Mouse (Mus musculus): ENCODE data around the gene Zkscan17. TPM values are rescaled to one million over a fixed set of nuclear protein-coding genes. Genes with fewer than 3 reads are reported as not detected.
"Not testable (repeated sequence)": the region's sequence is repeated elsewhere in the genome, so short reads cannot be mapped to it uniquely, and the experiment has no call there.

Zkscan17 gene
- total RNA-seq (2021): 1 to 10 TPM; 8.8 to 9.5 TPM

DNA sequence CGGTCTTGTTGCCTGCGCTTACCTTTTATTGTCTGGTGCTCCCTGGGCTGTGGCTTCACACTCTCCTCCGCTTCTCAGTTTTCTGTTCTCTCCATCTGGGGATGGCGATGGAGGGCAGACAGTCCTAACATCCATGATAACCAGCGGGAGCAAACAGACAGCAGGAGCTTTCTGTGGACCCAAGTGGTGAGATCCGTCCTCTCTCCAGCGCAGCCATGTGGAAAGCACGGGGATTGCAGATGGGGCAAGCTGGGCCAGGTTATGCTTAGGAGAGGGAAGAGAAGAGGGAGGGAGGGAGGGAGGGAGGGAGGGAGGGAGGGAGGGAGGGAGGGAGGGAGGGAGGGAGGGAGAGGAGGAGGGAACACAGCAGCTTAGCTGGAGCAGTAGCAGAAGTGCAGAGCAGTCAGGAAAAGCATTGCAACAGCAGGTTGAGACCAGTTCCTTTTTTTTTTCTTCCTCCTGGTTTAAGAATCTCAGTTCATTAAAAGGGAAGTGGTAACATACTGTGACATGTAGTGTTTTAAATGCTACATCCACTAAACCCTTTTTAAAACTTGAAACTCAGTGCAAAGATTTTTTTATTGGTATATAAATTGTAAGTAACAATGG lies at the start of gene Zkscan17:
Gene Zkscan17 (minus strand): TSS at position 280 of the 609 bp plus-strand sequence.
- intact Hi-C loops (cut with DNase I): loop anchor here (5.0 kb wide), 1 partner anchor 221 kb away; no protein-coding TSS in a partner anchor

DNA sequence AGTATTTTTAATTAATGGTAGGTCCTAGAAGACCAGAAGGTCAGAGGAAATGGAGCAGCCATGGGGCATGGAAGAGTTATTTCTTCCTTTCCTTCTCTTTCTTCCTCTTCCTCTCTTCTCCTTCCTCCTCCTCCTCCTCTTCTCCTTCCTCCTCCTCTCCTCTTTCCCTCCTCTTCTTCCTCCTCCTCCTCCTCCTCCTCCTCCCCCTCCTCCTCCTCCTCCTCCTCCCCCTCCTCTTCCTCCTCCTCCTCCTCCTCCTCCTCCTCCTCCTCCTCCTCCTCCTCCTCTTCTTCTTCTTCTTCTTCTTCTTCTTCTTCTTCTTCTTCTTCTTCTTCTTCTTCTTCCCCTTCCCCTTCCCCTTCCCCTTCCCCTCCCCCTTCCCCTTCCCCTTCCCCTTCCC lies 49.6 kb upstream of the Zkscan17 start, which contains the start of gene Olfr222:
Gene Olfr222 (minus strand): TSS at position 101 of the 400 bp plus-strand sequence.
- DNase-seq (ENCODE audit: low spot score in 2 of 2); intact Hi-C loops (cut with DNase I): not testable (repeated sequence)

More for the DNA sequence above, at the start of gene Zkscan17:
- no peak for DNase-seq (ENCODE audit: low spot score in 2 of 2)

DNA sequence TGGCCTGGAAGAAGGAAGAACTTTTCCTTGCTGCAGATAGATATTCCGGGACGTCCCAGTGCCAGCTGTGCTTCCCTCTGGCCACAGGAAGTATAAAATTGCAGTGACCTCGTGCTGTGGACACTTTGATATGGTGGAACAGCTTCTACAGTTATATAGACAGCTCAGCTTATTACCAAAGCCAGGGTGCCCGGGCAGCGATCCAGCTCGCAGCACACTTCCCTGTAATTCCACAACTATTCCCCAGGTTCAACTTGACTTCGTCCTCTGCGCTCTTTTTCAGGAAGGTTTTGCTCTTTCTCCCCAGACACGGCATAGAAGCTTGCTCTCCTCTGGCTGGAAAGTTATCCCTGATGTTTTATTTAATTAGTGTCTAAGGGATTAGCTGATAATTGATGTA lies 49.2 kb upstream of the Zkscan17 start:
- DNase-seq (ENCODE audit: low spot score in 2 of 2): no peak
- intact Hi-C loops (cut with DNase I): no loop called here

DNA sequence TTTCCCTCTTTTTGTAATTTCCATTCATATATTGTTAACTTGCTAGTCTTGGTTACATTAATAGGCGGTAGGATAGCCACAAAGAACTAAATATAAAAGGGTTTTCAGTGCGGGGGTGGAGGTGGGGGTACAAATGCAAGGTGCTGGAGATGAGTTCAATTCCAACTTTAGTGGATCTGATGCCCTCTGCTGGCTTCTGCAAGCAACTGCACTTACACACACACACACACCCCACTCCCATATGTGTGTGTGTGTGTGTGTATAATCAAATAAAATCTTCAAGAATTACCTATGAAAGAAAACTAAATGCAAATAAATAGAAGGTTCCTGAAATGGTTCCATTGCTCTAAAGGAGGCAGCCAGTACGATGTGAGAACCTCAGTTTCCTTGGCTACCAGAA lies 42.8 kb upstream of the Zkscan17 start:
- intact Hi-C loops (cut with DNase I): loop anchor here (1.0 kb wide), 1 partner anchor 44 kb away; no protein-coding TSS in a partner anchor
- no peak for DNase-seq (ENCODE audit: low spot score in 2 of 2)

DNA sequence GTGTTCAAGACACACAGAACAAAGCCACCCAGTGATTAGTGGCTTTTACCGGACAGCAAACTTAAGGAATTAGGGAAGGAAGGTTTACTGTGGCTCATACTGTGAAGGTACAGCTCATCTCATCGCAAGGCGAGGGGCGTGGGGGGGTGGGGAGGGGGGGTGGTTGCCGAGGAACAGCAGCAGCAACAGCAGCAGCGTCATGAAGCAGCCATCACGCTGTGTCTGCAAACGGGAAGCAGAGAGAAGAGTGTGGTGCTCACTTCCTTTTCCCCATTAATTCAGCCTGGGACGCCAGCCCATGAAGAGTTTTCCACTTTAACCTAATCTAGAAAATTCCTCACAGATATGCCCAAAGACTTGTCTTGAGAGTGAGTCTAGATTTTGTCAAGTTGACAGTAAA lies 36.3 kb upstream of the Zkscan17 start:
- intact Hi-C loops (cut with DNase I): no loop called here
- no peak for DNase-seq (ENCODE audit: low spot score in 2 of 2)

DNA sequence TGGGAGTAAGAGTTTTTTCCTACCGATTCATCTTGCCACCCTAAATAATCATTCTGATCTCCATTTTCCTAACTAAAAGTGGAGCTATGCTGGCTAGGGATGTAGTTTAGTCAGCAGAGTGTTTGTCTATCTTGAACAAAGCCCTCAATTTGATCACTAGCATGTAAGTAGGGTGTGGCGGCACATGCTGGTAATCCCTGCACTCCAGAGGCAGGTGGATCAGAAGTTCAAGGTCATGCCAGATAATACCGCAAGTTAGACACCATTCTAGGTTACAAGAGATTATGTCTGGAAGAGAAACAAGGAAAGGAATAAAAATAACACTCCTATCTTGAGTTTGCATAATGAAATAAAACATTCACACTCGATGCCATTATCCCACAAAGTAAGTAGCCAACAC lies 35.8 kb upstream of the Zkscan17 start:
- DNase-seq (ENCODE audit: low spot score in 2 of 2): no peak
- intact Hi-C loops (cut with DNase I): no loop called here

DNA sequence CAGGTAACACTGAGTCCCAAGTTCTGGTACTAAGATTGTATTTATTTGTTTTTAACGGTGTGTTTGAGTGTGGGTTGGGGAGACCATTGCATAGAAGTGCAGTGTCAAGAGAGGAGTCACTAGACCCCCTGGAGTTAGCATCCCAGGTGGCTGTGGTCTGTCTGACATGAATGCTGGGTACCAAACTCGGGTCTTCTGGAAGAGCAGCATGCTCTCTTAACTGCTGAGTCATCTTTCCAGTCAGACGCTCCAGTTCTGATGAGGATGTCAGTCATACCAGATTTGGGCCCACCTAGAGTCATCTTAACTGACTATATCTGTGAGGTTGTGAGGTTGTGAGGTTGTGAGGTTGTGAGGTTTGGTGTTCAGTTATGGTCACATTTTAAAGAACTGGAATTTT lies 34.4 kb upstream of the Zkscan17 start:
- intact Hi-C loops (cut with DNase I): no loop called here

DNA sequence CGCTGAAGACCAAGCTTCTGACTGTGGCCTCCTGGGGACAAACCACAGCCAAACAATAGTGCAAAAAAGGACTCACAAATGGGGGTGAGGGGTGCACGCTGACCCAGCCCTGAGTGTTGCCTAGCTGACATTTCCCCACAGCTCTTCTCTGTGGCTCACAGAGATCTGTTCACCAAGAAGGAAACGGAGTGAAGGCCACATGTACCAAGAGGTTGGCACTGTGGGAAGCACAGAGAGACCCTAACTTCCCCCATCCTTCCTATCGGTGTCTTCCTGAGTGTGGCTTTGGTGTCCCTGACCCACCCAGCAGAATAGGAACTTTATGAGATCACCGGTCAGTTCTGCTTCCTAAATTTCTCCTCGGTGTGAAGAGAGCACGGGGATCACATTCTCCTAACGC lies 28.0 kb upstream of the Zkscan17 start:
- no peak for DNase-seq (ENCODE audit: low spot score in 2 of 2)
- intact Hi-C loops (cut with DNase I): no loop called here

More for the DNA sequence above, 34.4 kb upstream of the Zkscan17 start:
- no peak for DNase-seq (ENCODE audit: low spot score in 2 of 2)

DNA sequence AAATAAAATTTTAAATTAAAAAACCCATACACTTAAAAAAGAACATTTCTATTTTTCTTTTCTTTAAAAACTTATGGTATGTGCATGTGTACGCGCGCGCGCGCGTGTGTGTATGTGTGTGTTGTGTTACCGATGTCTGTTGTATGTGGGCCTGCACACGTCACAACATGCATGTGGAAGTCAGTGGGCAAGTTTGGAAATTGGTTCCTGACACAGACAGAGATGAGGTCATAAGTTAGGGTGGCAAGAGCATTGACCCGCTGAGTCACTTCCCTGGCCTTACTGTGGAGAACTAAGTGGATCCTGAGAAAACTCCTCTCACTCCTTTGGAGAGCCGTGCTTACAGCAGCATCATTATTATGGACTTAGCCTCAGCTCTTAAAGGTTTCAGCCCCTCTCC lies 27.6 kb upstream of the Zkscan17 start:
- intact Hi-C loops (cut with DNase I): no loop called here
- no peak for DNase-seq (ENCODE audit: low spot score in 2 of 2)

DNA sequence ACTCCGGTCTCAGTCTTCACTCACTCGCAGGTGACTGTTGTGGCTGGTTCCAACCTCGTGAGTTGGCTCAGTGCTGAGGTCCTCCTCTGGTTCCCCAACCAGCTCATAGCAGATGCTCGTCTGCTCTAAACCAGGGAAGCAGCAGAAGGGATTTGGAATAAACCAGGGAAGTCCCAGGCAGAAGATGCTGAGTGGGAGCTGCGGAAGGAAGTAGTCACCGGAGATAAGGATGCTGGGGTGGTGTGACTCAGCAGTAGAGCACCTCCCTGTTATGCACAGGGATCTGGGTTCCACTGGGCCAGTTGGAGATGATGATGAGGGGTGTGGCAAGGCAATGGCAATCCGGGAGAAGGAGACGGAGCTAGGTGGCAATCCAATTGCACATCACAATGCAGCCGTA lies 17.5 kb upstream of the Zkscan17 start:
- intact Hi-C loops (cut with DNase I): no loop called here
- DNase-seq (ENCODE audit: low spot score in 2 of 2): peak in 1 of 2 experiments; percentile 78

DNA sequence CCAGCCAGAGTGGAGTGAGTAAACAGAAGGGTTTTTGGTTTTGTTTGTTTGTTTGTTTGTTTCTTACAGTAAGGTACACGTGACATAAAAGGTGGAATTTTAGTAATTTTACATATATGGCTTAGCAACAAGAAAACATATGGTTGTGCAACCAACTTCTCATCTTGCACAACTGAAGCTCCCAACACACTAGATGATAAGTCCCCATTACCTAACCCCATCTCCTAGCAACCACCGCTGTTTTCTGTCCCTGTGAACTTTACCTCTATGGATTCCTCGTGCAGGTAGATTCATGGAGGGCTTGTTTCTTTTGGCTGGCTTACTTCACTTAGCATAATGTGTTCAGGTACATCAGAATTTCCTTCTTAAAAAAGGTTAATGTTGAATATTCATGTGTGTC lies 16.8 kb upstream of the Zkscan17 start:
- intact Hi-C loops (cut with DNase I): no loop called here
- no peak for DNase-seq (ENCODE audit: low spot score in 2 of 2)

DNA sequence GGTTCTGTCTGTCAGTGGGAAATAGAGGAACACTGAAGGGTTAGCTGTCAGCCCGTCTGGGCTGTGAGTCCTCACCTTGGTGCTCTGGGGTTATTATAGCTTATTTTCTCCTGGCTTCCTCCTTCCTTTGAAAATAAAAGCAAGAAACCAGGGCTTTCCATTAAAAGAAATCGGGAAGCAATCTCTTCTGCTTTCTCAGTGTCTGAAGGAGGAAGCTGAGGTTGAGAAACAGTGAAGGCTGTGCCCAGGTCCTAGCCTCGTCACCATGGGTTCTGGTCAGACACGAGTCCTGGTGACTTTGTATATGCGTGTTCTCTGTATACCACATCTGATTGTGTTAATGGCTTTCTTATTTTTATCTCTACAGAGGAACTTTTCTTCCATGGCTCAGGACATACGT lies 15.9 kb upstream of the Zkscan17 start:
- intact Hi-C loops (cut with DNase I): no loop called here
- DNase-seq (ENCODE audit: low spot score in 2 of 2): peak in 1 of 2 experiments; percentile 33

DNA sequence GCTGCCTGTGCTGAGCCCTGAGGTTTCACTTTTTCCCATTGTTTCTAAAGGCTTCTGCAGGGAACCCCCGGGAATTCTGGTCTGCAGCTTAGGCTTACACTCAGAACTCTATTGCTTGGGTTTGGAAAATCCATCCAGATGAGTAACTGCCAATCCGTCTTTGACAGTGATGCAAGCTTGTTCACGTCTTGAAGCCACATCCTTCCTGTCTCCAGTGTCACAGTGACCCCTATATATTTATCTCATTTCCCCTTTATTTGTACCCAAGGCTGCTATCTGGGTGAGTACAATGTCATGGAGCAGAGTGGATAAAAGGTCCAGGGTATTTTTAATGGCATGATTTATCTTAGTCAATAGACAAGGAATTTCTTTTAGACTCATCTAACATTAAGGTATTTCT lies 14.8 kb upstream of the Zkscan17 start, which contains the start of gene Nlrp3:
Gene Nlrp3 (plus strand): TSS at position 245 of the 400 bp plus-strand sequence.
- intact Hi-C loops (cut with DNase I): no loop called here
- DNase-seq (ENCODE audit: low spot score in 2 of 2): no peak

DNA sequence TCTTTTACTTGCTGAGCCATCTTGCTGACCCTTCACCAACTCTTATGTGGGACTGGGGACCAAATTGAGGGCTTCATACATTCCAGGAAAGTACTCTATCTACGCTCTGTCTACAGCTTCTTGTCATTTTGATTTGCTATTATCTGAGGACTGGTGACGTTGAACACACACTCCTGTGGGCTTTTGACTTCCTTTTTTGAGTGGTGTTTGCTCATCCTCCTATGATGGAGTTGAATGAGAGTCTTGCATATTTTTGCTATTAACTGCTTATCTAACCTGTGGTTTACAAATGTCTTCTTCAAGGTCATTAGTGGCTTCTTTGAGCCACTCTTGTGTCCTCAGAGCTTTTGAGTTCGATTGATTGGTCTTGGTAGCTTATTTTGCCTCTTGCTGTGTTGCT lies 13.6 kb upstream of the Zkscan17 start:
- intact Hi-C loops (cut with DNase I): no loop called here
- DNase-seq (ENCODE audit: low spot score in 2 of 2): no peak

DNA sequence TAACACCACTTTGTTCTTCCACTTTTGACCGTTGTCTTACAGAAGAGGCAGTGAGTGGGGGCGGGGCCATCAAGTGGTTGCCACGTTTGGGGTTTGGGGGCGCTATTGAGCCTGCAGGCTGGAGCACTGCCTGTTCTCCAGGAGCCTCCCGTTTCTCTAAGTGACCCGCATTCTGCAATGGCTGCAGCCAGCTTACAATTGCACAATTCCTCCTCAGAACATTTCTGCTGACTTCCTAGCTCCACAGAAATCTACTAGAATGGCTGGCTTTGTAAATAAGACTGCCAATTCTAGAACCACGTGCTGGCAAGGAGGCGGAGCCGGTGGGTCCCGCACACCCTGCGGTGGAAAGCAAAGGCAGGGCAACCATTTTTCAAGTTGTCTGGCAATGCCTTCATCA lies 11.8 kb upstream of the Zkscan17 start:
- peak; percentile 45 to 47 for DNase-seq (ENCODE audit: low spot score in 2 of 2)
- intact Hi-C loops (cut with DNase I): no loop called here

DNA sequence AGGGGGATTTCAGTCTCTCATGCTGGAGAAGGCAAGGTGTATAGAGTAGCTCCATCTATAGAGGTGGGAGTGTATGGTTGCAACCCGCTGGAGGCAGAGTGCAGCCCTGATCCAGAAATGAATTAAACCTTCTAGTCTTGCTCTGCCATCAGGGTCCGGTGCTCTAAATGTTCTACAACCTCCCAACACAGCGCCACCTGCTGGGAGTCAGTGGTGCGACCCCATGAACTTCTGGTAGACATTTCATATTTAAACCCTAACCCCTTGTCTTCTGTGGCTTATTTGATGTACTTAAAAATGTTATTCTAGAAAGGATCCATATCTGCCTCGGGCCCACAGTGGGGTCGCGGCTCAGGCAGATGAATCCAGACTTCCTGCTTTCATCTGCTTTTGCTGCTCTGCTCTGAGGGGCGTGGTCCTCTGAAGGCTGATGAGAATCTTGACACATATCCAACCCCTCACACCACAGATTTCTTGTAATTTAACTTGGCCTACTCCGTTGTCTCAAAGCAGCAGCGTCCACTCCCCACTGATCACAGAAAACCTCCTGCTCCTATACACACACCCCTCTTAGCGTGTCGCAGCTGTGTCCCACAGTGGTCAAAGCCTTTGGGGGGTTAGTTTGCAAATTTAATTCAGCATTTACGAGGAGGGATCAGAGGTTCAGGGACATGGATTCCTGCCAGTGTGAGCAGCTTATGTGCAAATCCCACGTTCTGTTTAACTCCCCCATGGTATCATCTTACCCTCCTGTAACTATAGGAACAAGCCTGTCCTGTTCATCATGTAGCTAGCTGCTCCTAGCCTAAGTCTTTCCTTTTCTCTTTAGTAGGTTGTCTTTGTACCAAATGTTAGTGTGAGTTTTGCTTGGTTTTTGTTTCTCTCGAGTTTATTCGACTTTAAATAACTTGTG lies 10.9 kb upstream of the Zkscan17 start:
- no peak for DNase-seq (ENCODE audit: low spot score in 2 of 2)
- intact Hi-C loops (cut with DNase I): no loop called here

DNA sequence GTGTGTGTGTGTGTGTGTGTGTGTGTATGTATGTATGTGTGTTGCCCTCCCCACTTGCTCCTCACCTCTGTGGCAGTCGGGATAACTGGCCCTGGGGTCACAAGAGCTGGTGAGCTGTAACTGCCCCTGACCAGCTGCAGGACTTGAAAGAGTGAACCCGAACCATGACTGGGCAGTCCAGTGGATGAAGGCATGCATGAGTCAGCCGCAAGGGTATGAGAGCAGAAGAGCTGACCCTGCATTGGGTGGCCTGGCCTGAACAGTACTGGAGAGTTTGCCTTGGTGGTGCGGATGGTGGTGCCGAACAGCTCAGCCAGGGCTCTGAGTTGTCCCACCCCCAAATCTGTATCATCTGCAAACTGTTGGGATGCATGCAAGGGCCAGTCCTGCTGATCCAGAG lies 5.0 kb upstream of the Zkscan17 start:
- DNase-seq (ENCODE audit: low spot score in 2 of 2): no peak
- intact Hi-C loops (cut with DNase I): no loop called here

DNA sequence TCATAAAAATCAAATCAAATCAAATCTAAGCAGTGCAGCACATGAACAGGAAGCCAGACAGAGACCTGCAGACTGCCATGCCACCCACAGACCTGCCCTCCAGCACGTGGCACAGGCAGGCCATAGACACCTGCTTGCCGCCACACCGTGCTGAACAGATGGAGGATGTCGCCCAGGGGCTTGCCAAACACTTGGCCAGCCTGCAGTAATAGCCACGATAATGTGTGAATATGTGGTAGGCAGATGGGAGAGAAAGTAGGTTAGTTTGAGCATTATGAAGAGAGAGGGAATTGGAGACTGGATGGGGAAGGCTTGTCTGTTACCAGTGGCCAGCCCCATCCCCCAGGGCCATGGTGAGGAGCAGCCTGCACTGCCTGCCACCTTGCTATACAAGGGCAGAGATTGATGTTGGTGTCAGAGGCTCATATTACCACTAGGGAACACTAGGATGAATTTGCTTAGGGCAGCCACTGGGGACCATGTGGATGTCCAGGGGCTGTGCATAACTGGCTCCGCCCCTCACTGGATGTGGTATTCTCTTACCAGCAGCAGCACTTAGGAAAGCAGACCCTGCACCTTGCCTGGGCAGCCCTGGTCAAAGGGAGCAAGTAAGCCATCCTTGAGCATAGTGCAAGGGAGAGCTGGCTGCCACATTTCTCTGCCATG lies 4.5 kb upstream of the Zkscan17 start:
- peak; percentile 47 to 82 for DNase-seq (ENCODE audit: low spot score in 2 of 2)
- intact Hi-C loops (cut with DNase I): no loop called here

DNA sequence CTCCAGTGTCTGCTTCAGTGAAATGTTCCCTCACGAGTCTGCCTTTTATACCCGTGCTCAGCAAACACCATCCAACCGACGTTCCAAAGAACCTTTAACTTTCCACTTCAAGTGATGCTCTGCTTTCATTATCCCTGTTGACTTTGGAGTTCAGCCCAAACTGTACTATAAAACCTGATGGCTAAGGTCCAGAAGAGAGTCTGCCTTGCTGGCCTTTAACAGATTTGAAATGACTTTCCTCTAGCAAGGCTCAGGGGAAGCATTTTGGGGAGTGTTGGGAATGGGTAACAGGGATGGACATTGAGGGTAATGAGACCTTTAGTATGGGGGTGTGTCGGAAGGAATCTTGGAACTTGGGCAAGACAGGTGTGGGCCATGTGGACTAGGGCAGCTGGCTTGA lies 3.7 kb upstream of the Zkscan17 start:
- DNase-seq (ENCODE audit: low spot score in 2 of 2): no peak
- intact Hi-C loops (cut with DNase I): no loop called here

DNA sequence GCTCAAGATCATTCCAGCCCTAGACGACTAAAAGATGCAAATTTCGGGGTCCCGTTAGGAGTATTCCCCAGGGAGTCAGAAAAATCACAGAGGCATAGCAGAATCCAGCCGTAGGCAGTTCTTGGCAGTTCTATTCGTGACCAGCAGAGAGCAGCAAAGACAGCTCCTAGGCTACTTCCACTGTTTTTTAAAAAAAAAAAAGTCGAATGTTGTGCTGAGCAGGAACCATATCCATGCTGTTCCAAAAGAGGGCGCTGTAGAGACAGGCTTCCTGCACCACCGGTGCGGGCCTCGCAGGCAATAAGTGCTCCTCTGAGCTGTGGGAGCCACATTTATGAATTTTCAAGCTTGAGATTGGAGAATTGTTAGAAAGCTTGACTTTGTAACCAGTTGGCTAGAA lies 1.3 kb downstream of the Zkscan17 start:
- DNase-seq (ENCODE audit: low spot score in 2 of 2): peak; percentile 85 to 91
- intact Hi-C loops (cut with DNase I): loop anchor here (1.0 to 5.0 kb wide), 3 partner anchors 44 to 222 kb away; no protein-coding TSS in a partner anchor

Data from left cerebral cortex, postnatal 25 days (tissue).